Mouse (Mus musculus): Measurements from ENCODE around the gene Cmtm7. TPM values are rescaled to one million over a fixed set of nuclear protein-coding genes. Genes with fewer than 3 reads are reported as not detected.

The Cmtm7 gene
- total RNA-seq, 2 experiments from 2014 or later, result 3.9 to 5.5 TPM

- TF ChIP-seq CTCF (IDR thresholded peaks at IDR 0.05), result no peak
- no peak overlapping the region for H3K4me3 ChIP-seq
- intact Hi-C loops (cut with DNase I), result no loop called here
- no peak for DNase-seq
- H3K27ac ChIP-seq, result no peak overlapping the region
Observed at GRCm38 (mm10) chr9:114789557-114789956, 7.9 kb upstream of the Cmtm7 start.

GRCm38 (mm10) chr9:114788697-114789096 lies 7.0 kb upstream of the Cmtm7 start:
- intact Hi-C loops (cut with DNase I), result no loop called here
- no peak for TF ChIP-seq CTCF (IDR thresholded peaks at IDR 0.05)
- no peak overlapping the region for H3K27ac ChIP-seq
- DNase-seq, result no peak
- no peak overlapping the region for H3K4me3 ChIP-seq

- H3K4me3 ChIP-seq, result no peak overlapping the region
- no peak overlapping the region for H3K27ac ChIP-seq
- no peak for TF ChIP-seq CTCF (IDR thresholded peaks at IDR 0.05)
- intact Hi-C loops (cut with DNase I), result no loop called here
- DNase-seq, result no peak
Observed at GRCm38 (mm10) chr9:114787716-114788115, 6.1 kb upstream of the Cmtm7 start.

- TF ChIP-seq CTCF (IDR thresholded peaks at IDR 0.05), result no peak
Observed at GRCm38 (mm10) chr9:114787134-114787533, 5.5 kb upstream of the Cmtm7 start.

GRCm38 (mm10) chr9:114785432-114786125 lies 3.9 kb upstream of the Cmtm7 start:
- Histone ChIP-seq H3K27ac (no peak overlapping the region), H3K4me3 (no peak overlapping the region)
- no peak for TF ChIP-seq CTCF (IDR thresholded peaks at IDR 0.05)
- DNase-seq, result no peak
- intact Hi-C loops (cut with DNase I), result no loop called here

More at GRCm38 (mm10) chr9:114787134-114787533, 5.5 kb upstream of the Cmtm7 start:
- no peak overlapping the region for H3K4me3 ChIP-seq
- H3K27ac ChIP-seq, result no peak overlapping the region
- intact Hi-C loops (cut with DNase I), result no loop called here
- DNase-seq, result no peak

- no peak for TF ChIP-seq CTCF (IDR thresholded peaks at IDR 0.05)
- DNase-seq, result peak; percentile 67
- Histone ChIP-seq H3K4me3 (peak overlapping the region; percentile 80), H3K27ac (peak overlapping the region; percentile 88)
- intact Hi-C loops (cut with DNase I), result no loop called here
Observed at GRCm38 (mm10) chr9:114780746-114781525, 720 bp downstream of the Cmtm7 start.

GRCm38 (mm10) chr9:114779984-114780745 lies 1.5 kb downstream of the Cmtm7 start:
- no peak for TF ChIP-seq CTCF (IDR thresholded peaks at IDR 0.05)
- intact Hi-C loops (cut with DNase I), result no loop called here
- no peak for DNase-seq
- peak overlapping the region; percentile 88 for H3K27ac ChIP-seq
- peak overlapping the region; percentile 80 for H3K4me3 ChIP-seq

GRCm38 (mm10) chr9:114778877-114779276 lies 2.8 kb downstream of the Cmtm7 start:
- no peak for DNase-seq
- no peak for TF ChIP-seq CTCF (IDR thresholded peaks at IDR 0.05)
- Histone ChIP-seq H3K27ac (no peak overlapping the region), H3K4me3 (no peak overlapping the region)
- intact Hi-C loops (cut with DNase I), result no loop called here

- intact Hi-C loops (cut with DNase I), result no loop called here
- no peak for DNase-seq
- no peak overlapping the region for H3K27ac ChIP-seq
- no peak for TF ChIP-seq CTCF (IDR thresholded peaks at IDR 0.05)
- no peak overlapping the region for H3K4me3 ChIP-seq
Observed at GRCm38 (mm10) chr9:114778047-114778390, 3.6 kb downstream of the Cmtm7 start.

- Histone ChIP-seq H3K27ac (no peak overlapping the region), H3K4me3 (no peak overlapping the region)
- intact Hi-C loops (cut with DNase I), result no loop called here
- TF ChIP-seq CTCF (IDR thresholded peaks at IDR 0.05), result no peak
- DNase-seq, result no peak
Observed at GRCm38 (mm10) chr9:114777178-114778046, 4.2 kb downstream of the Cmtm7 start.

GRCm38 (mm10) chr9:114776361-114776760 lies 5.3 kb downstream of the Cmtm7 start:
- DNase-seq, result no peak
- intact Hi-C loops (cut with DNase I), result no loop called here
- no peak overlapping the region for H3K27ac ChIP-seq

GRCm38 (mm10) chr9:114775272-114775671 lies 6.4 kb downstream of the Cmtm7 start:
- Histone ChIP-seq H3K27ac (peak overlapping the region; percentile 61), H3K4me3 (no peak overlapping the region)
- TF ChIP-seq CTCF (IDR thresholded peaks at IDR 0.05), result no peak
- intact Hi-C loops (cut with DNase I), result no loop called here
- peak; percentile 86 for DNase-seq

More at GRCm38 (mm10) chr9:114776361-114776760, 5.3 kb downstream of the Cmtm7 start:
- no peak for TF ChIP-seq CTCF (IDR thresholded peaks at IDR 0.05)
- H3K4me3 ChIP-seq, result no peak overlapping the region

All from gastrocnemius, adult 2 months (tissue).